In the genomic region with DNA sequence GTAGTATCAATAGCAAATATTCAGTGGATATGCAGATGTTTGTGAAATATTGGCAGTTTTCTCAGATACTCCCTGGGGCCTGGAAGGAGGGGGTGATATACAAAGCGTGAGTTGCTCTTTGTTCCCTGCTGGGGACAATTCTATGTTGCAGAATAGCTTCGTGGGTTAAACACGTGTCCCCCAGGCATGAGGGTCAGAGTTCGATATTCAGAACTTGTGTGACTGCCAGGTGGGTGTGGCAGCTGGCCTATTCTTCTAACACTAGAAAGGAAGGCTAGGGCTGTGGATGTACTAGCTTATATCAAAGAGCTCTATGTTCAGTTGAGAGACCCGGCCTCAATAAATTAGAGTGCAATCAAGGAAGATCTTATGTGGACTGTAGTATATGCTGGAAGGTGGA, we compare ENCODE assay signal across 14 mouse cellular contexts.
"Had no signal": no experiment of that assay in that cellular context is flagged by ENCODE, and none has a peak within 500 bp of the region (broad histone marks: within the 10 kb centered on the region; RNA-seq: fewer than 3 reads in every experiment).

No protein-coding gene starts in this region.

- DNase-seq: layer of hippocampus, adult 9-11 months; layer of hippocampus, postnatal 36 days; liver; lung, adult 2 months; lung, postnatal 36 days; right cerebral cortex, postnatal 14 days; thymus, adult 2 months; thymus, postnatal 25 days had no signal

- H3K4me2 ChIP-seq: limb, embryonic 12.5 days; liver, embryonic 15.5 days; midbrain, embryonic 13.5 days; stomach, embryonic 15.5 days had no signal

- H3K27ac ChIP-seq: hindbrain, postnatal 0 days; limb, embryonic 12.5 days; liver, embryonic 15.5 days; midbrain, embryonic 13.5 days; stomach, embryonic 15.5 days had no signal

- ATAC-seq: hindbrain, postnatal 0 days; lung, postnatal 0 days; midbrain, embryonic 13.5 days had no signal

- H3K36me3 ChIP-seq: limb, embryonic 12.5 days; liver, embryonic 15.5 days; midbrain, embryonic 13.5 days; stomach, embryonic 15.5 days had no signal

- H3K9ac ChIP-seq: limb, embryonic 12.5 days; liver, embryonic 15.5 days; midbrain, embryonic 13.5 days; stomach, embryonic 15.5 days had no signal

- H3K4me1 ChIP-seq: limb, embryonic 12.5 days; liver, embryonic 15.5 days; midbrain, embryonic 13.5 days; stomach, embryonic 15.5 days had no signal

- H3K27me3 ChIP-seq: limb, embryonic 12.5 days; liver, embryonic 15.5 days; midbrain, embryonic 13.5 days; stomach, embryonic 15.5 days had no signal

- H3K4me3 ChIP-seq: limb, embryonic 12.5 days; liver, embryonic 15.5 days; midbrain, embryonic 13.5 days; stomach, embryonic 15.5 days had no signal

- H3K9me3 ChIP-seq: limb, embryonic 12.5 days; liver, embryonic 15.5 days; midbrain, embryonic 13.5 days; stomach, embryonic 15.5 days had no signal
